Mouse (Mus musculus) embryonic fibroblast, embryonic 13.5 days (primary cell): ENCODE measurements around the gene G6pc2.

Experiments
- CTCF ChIP-seq: IDR thresholded peaks from 2 replicates; pipeline ENCODE4 v1.5.1; 2011; ENCODE audit warnings: mild to moderate bottlenecking, control low read depth, low read length, moderate library complexity, borderline replicate concordance; ENCODE audit not compliant: insufficient read depth
- POLR2A ChIP-seq: IDR thresholded peaks from 2 replicates; pipeline ENCODE4 v1.6.1; 2011; ENCODE audit warnings: low read depth, mild to moderate bottlenecking, control low read depth, low read length, moderate library complexity

DNA sequence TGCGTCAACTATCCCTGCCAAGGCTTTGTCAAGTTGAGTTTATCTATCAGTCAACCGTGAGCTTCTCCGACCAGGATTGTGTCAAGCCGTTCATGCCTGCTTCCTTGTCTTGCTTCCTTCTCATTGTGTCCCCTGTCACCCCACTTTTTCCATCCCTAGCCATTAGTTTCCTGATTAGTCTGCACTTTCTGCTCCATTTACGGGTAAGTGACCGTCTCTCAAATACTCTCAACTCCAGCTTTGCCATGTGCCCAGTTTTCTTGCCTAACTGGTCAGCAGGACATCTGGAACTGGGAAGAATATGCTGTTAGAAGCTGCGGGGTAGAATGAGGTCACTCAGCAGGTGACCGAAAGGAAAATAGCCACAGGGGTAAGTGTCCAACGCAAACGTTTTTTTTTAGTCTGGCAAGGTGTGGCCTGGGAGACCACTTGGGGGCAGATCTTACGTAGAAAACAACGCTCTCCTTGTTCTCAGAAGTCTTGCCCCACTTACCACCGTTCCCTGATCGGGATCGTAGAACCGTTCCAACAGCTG lies 37.4 kb downstream of the G6pc2 start:
- TF ChIP-seq CTCF (no peak), POLR2A (no peak)
